Mouse (Mus musculus): ENCODE data around the gene Ndufaf2.

Gene Ndufaf2

DNA sequence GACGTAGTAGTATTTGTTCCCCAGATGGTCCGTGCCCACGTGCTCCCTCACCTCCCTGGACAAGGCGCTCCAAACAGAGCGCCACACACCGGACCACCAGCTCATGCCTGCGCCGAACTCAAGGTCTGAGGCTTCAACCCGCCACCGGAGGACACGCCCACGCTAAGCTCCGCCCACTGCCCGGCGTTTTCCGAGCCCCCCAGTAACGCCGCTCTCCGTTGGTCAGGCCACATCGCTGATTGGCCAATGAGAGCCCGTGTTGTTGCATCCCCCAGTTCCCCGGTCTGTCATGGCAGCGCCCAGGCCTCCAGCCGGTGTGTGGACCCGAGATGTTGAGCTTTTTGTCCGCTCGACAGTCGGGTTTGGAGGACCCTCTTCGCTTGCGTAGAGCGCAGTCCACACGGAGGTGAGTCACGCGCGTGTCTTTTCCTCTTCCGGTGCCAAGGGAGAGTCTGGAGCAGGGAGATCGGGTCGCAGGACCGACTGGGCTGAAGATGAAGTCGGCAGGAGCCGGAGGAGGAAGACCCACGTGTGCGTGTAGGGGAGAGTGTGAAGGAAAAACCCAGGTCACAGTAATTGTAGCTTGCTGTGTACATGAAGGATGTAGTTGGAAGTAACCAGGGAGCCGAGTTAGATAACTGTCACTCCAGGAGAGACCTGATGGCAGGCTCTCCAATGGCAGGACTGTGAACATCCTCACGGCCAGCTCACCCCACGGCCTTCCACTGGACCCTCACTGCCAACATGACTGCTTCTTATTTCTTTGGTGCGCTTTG is at the start of gene Ndufaf2, which contains the start of gene Ercc8:
Gene Ndufaf2, minus strand, starts transcription at position 159 of the 776 bp plus-strand sequence.
Gene Ercc8, plus strand, starts transcription at position 267 of the 776 bp plus-strand sequence.
- DNase-seq (ENCODE audit: low spot score in 2 of 2) = peak; percentile 91 to 92

DNA sequence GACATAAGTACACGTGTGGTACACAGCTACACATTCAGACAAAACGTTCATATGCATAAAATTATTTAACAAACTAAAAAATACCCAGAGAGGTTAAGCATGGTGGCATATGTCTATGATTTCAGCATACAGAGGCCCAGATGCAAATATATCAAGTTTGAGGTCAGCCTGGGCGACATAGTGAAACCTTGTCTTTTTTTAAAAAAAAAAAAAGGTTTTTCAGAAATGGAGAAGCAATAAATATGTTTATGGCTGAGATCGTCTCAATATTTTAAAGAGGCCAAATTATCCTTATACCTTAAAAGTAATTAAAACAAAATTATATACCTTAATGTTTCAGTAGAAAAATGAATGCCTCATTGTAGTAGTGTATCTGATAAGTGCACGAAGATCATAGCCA is 49.7 kb upstream of the Ndufaf2 start:
- DNase-seq (ENCODE audit: low spot score in 2 of 2) = no peak

DNA sequence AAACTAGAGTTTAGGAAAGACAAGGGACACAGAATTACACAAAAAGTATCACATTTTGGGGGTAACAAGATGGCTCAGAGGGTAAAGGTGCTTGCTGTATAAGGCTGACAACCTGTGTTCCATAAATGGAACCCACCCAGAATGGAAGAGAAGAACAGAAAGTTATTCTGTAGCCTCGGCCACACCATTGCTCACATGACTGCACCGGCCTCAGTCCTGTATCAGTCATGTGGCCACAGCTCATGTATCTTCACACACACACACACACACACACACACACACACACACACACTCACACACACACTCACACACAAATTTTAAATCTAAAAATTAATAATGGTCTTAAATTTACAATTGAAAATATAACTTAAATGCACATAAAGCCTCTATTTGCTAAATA is 49.0 kb upstream of the Ndufaf2 start:
- no peak for DNase-seq (ENCODE audit: low spot score in 2 of 2)

DNA sequence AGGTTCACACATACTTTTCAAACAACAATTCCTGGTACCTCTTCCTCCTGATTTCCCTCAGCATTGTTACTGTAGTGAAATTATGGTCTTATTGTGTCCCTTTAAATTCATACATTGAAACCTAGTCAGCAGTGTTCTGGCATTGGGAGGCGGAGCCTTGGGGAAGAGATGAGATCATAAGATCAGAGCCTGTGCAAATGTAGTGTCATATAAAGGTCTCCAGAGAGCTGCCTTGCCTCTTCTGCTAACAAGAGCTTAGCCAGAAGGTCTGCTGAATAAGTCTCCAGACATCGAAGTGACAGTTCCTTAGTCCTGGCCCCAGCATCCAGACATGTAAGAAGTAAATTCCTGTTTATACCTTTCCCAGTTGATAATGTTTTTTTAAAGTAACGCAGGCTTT is 46.4 kb upstream of the Ndufaf2 start:
- no peak for DNase-seq (ENCODE audit: low spot score in 2 of 2)

DNA sequence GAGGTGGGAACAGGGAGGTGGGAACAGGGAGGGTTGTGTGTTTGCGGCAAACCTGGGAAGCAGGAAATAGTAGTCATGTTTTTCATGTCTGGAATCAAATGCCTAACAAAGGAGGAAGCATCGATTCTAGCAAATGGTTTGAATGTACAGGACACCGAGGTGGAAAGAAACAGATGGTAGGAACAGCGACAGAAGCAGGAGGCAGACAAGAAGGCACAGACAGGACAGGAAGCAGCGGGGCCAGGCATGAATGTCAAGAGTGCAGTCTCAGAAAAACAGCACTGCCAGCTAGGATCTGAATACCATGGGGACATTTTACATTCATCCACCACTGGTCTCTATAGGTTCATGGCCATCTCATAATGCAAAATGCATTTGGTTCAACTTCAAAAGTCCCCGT is 37.1 kb upstream of the Ndufaf2 start:
- no peak for DNase-seq (ENCODE audit: low spot score in 2 of 2)

DNA sequence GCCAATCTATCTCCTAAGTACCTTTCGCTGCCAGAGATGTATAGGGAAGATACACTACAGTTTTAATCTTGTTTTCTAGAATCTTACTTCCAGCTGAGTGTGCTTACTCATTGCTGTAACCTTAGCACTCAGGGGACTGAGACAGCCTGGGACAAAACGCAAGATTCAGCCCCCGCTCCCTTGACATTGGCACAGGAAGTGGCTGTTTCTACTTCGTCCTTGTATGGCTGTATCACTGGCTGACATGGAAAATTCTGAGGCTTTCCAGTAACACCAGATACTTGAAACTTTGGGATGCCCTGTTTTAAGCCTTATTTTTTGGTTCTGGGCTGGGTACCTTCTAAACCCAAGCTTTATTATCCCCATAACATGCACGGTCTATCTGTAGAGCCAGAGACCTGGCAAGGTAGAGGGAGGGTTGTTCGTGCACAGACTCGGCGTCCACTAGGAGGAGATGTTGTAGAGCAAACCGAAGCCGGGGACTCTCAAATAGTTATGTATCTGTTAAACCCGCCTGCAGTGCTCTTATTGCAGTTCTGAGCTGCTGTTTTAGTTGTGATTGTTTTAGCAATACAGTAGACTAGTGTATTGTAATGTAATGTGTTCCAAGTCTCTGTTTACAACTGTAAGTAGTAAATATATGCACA is 32.8 kb upstream of the Ndufaf2 start:
- peak in 1 of 2 experiments; percentile 25 for DNase-seq (ENCODE audit: low spot score in 2 of 2)

DNA sequence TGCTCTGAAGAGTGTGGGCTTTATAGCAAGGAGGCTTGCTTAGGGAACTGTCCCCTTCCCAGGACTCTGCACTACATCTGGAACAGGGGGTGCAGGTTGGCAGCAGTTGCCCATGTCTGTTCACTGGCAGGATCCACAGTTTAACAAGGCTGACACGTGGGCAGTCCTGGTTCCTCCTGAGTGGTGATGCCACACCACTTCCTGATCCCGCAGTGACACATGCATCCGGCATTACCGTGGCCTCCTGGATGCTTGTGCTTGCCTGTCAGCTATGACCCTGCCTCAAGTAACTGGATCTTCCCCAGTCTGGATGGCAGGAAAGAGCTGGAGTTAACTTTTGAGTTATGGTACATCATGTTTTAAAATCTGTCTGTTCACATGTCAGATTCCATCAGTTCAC is 29.6 kb upstream of the Ndufaf2 start:
- DNase-seq (ENCODE audit: low spot score in 2 of 2) = no peak

DNA sequence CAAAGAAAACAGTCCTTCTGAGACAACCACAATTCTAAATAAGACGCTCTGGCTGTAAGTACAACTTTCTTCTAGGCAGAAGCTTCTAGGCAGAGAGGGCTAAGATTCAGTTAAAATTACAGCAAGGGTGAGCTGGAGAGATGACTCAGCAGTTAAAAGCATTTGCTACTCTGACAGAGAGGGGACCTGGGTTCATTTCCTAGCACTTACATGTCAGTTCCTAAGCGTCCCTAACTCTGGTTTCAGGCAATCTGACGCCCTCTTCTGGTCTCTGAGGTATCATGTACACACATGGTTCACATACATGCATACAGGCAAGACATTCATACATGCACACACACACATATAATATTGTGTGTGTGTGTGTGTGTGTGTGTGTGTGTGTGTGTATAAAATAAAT is 27.1 kb upstream of the Ndufaf2 start:
- DNase-seq (ENCODE audit: low spot score in 2 of 2) = no peak

DNA sequence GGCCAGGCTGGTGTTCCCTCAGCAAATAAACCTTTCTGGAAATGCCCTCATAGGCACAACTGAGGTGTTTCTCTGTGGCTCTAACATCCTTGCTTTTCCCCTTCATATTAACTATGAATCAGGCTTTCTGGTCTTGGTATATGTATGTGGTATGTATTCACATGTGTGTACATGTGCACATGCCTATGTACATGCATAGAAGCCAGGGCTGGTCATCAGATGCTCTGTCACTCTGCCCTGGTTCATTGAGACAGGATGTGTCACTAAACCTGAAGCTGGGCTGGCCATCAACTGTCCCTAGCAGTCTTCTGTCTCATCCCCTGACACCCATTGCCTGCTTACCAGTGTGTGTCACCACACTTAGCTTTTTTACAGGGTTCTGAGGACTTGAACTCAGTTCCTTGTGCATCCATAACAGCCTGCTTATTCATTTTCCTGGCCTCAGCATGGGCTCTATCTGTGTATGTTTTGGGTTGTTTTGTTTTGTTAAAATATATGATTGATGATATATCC is 26.4 kb upstream of the Ndufaf2 start:
- DNase-seq (ENCODE audit: low spot score in 2 of 2) = no peak

DNA sequence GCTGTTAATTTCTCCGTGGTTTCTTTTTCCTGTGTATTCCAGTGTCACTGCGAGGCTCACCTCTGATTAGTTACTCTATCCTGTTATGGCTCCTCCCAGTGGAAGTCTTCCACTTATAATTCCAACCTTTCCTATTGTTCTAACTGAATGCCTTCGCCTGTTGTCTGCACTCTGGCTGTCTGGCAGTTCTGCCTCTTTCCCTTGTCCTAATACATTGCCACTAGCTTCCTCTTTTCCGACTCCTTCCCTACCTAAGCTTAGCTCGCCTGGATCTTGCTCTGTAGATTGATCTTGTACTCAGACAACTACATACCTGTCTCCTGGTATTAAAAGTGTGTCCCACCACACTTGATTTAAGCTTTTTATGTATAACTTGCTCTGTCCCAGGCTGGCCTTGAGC is 22.4 kb upstream of the Ndufaf2 start:
- no peak for DNase-seq (ENCODE audit: low spot score in 2 of 2)

DNA sequence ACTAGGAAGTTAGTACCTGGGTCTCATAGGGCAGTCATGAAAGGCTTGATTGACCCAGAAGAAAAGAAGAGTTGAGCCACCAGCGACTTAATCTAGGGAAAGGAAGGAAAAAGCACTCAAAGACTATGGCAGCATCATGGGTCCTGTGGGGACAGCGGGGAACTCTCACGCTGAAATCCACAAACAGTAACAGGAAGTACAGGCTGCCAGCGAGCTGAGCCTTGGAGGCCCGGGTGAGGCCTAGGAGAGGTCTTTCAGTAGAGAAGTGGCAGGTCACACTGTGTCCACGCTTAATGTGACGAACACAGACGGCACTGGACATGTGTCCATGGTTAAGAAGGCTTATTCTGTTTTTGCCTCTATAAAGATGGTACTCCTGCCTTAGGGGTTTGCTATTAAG is 21.2 kb upstream of the Ndufaf2 start:
- no peak for DNase-seq (ENCODE audit: low spot score in 2 of 2)

DNA sequence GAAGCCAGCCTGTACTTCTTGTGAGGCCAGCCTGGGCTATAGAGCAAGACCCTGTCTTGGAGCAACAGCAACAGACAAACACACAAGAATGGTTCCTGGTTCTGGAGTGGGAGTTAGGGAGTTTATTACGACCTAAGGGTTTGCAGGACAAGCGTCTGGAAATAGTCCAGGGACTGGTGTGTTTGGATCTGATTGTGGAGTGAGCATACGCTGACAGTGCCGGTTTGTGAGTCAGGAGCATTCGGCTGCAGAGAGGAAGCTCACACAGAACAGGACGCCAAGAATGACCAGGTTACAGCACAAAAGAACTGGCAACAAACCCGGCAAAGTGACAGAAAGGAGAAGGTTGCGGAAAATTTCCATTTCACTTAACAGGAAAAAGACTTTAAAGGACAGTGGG is 12.1 kb upstream of the Ndufaf2 start:
- DNase-seq (ENCODE audit: low spot score in 2 of 2) = no peak

DNA sequence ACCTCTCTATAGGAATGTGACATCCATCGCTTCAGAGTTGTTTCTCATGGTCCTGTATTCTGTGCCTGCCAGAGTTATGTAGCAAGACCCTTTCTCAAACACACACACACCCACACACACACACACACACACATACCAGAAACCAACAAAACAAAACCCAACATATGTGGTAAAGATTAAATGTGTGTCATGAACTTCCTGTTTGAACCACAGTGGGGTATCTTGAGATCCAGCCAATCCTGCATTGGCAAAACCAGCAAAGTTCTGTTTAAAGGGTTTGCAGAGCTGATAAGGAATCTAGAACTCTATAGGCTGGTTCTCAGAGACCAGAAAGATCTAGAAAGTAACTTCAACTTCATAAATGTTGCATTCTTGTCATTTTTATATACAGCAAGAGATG is 11.6 kb upstream of the Ndufaf2 start:
- no peak for DNase-seq (ENCODE audit: low spot score in 2 of 2)

DNA sequence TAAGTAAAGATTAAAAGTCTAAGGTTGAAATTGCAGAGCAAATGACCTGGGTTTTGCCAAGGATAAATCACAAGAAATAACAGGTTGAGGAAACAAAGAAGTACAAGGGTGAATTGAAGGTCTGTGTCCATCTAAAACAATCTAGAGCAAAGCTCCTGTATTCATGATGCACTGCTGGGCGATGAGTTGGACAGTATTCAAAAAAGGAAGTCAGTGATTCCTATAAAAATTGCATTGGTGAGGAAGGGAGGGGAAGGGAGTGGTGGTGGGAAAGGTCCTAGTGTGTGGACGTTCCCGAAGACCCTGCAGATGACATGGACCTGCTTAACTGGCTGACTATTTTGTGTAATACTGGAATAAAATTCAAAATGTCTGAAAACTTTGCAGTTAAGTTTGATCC is 6.2 kb upstream of the Ndufaf2 start:
- DNase-seq (ENCODE audit: low spot score in 2 of 2) = no peak

DNA sequence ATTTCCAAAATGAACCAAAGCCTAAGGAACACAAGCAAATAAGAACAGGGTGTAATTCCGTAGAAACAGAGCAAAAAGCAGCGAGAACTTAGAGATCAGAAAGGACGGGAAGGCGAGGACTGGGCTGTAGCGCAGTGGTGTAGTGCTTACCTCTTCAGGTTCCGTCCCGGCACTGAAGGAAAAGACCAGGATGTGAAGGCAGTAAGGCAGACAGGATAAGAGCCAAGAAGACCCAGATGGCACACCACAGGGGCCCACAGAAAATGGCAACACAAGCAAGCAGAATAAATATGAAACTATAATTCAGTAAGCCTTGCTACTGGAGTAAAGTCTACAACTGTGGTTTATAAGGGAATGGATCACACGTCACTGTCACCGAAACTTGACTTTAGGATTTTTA is 5.5 kb upstream of the Ndufaf2 start:
- no peak for DNase-seq (ENCODE audit: low spot score in 2 of 2)

DNA sequence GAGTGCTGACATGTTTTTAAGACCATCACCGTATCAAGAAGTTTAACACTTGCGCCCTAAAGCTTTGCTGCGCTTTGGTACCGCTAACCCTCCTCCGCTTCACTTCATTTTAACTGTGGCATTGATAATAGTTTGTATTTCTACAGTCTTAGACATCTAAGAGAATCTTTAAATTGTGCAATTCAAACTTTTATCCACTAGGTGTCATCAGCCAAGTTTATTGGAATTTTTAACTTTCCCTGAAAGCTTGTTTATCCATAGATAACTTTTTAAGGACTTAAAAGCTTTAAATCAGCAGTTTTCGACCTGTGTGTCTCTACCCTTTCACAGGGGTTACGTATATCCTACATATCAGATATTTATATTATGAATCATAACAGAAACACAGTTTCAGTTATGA is 1.5 kb upstream of the Ndufaf2 start:
- DNase-seq (ENCODE audit: low spot score in 2 of 2) = no peak

DNA sequence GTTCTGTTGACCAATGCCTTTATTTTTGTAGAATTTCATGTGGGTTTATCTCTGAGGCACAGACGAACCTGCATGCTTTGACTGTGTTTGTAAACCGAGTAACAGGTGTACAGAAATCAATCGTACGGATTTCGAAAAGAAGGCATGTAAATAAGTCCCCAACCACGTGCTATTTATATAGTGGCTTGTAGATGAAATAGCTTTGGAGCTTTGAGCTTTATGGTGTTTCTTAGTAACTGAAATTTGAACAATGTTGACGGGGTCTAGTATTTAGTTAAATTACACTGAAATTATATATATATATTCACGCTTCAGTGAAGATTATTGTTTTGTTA is 785 bp upstream of the Ndufaf2 start:
- DNase-seq (ENCODE audit: low spot score in 2 of 2) = no peak

DNA sequence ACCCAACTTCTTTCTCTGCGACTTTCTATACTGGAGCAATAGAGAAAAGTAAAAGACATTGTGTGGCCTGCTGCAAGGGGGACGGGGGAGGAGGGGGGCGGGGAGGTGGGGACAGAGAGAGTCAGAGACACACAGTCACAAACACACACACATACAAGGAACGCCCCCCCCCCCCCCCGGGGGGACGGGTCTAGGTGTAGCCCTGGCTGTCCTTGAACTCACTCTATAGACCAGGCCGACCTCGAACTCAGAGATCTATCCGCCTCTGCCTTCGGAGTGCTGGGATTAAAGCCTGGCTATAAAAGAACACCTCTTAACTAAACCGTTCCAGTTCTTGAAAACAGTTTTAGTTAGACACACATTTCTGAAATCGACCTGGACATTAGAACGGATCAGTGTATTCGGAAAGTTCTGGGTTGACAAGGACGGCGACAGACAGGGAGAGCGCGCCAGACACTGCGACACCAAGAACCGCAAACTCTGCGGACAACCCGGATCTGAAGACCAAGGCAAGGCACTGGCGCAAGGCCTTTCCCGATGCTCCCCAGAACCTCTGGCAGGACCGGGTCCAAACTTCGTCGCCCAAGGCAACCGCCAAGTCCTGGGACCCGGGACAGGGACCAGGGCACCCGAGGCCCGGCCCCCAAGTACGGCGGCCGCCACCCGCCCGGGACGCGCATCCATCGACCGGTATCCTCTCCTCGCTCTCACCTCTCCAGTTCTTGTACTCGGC is 525 bp downstream of the Ndufaf2 start:
- DNase-seq (ENCODE audit: low spot score in 2 of 2) = no peak

DNA sequence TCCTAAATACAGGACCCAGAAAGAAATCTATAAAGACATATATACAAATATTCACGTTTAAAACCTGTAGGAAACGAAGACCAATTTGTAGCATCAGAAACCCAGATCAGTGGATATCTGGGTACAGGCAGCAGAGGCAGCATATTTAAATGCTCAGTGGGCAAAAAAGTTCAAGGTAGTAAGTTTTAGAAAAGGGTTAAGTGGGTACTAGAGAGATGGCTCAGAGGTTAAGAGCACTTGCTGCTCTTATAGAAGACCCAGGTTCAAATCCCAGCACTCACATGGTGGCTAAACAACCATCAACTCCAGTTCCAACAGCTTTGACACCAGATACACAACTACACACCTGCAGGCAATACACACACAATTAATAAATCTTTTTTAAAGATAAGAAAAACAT is 1.3 kb downstream of the Ndufaf2 start:
- no peak for DNase-seq (ENCODE audit: low spot score in 2 of 2)

DNA sequence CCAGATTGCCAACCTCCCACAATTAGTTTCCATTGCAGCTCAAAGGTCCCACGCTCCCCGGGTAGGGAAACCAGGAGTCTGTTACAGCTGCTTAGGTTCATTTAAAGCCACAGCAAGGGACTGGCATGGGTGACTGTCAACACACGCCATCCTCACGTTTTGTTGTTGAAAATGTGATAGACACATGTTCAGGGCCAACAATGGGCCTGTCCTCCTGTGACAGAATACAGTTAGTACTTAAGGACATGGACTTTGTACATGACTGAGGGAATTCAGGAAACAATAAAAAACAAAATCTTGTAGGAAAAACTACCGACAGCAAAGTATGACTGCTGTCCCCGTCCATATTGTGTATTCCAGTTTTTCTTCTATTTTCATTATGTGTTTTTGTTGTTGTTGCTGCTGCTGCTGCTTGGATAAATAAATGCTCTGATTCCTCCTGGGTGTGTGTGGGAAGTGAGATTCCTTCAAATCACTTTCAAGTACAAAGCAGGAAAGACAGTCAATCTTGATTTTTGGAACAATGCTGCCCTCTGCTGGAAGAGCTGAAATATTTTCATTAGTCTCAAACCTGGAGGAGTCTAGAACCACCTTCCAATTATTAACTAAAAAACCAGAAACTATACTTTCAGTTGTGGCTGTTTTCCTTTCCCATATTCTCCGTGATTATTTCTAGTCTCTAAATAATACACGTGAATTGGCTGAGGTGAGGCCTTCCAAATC is 5.6 kb downstream of the Ndufaf2 start:
- DNase-seq (ENCODE audit: low spot score in 2 of 2) = no peak

DNA sequence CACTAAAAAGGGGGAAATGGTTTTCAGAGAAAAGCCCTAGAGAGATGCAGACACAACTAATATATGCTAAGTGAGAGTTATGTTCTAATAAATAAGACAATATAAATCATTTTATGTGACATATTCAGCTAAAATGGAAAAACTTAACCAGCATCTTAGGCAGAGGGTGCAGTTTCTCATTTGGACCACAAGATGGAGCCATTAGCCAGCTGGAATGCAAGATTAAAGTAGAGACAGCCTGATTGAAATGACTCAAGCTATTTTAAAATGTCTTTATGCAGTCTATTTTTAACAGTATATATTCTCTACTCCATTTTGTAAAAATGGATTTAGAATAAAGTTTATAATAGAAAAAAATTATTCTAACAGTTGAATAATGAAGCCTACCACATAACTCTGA is 6.6 kb downstream of the Ndufaf2 start:
- DNase-seq (ENCODE audit: low spot score in 2 of 2) = no peak

DNA sequence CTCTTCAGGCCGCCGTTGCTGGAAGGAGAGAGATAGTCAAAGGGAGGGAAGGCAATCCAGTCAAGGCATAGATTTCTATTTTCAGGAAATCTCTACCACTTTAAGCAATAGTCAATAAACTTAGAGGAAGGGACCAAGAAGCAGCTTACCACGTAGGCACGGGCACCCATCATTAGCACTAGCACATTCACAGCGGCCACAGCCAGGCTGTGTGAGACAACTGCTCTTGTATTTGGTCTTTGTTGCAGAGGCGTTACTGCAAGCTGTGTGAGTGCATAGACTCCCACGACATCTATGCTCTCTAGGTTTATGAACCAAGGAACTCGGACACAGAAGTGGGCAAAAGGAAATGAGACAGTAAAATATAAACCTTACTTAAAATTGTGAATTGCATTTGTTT is 14.3 kb downstream of the Ndufaf2 start:
- no peak for DNase-seq (ENCODE audit: low spot score in 2 of 2)

All from right cerebral cortex, postnatal 36 days (tissue).